14 mouse cellular contexts compared by ENCODE assay signal in the genomic region with DNA sequence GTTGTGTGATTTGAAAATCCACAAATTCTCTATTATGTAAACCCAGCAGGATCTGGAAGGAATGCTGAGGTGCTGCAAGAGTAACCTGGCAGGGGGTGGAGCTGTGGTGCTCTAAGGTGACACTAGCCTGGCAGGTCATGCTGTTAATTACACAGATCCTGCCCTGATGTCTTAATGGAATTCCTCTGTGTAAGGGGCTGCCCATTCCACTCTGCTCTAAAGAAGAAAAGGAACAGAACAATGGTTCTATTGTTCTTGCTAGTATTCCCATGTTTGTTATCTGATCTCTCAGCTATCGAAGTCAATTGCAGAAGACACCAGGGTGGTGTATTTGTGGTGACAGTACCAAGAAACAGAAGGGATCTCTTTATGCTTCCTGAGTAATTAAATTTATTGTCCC.
DNase-seq lines count a peak whose midpoint lies in the region.
"Had no signal": no experiment of that assay in that cellular context is flagged by ENCODE, and none has a peak within 500 bp of the region (broad histone marks: within the 10 kb centered on the region; RNA-seq: fewer than 3 reads in every experiment).

No protein-coding gene starts in this region.

- peak; percentile 23 for DNase-seq in Muller cell, postnatal 12 days (ENCODE audit: inconsistent ontology term)
- peak; percentile 8 for DNase-seq in embryo, embryonic 10 days (ENCODE audit: low spot score)
- peak; percentile 7 for DNase-seq in forelimb bud, embryonic 11.5 days (ENCODE audit: low read depth, low spot score)
- DNase-seq in ovary, adult 18-20 months (ENCODE audit: low spot score) = no peak
- no peak for DNase-seq in neural tube, embryonic 10.5 days (ENCODE audit: extremely low spot score, low spot score)
- no peak for DNase-seq in thymus, postnatal 10 days (ENCODE audit: low spot score in 2 of 2)
- DNase-seq: adrenal gland, adult 2 months; adrenal gland, postnatal 36 days; cerebellum, adult 8-10 months; cerebellum, postnatal 14 days; gastrocnemius, postnatal 36 days; heart, adult 11 months; heart, postnatal 10 days; heart, postnatal 4 days had no signal

Comparison
In these comparisons a context has a peak if more than half of its experiments do, and no peak if none do; other contexts are left out.
1. DNase-seq: peak in Muller cell, postnatal 12 days (single experiment), embryo, embryonic 10 days (single experiment) and forelimb bud, embryonic 11.5 days (single experiment); none in ovary, adult 18-20 months (single experiment), neural tube, embryonic 10.5 days (single experiment) and thymus, postnatal 10 days (0 of 2).